Mouse (Mus musculus): ENCODE measurements around the gene Adgrb3.

DNA sequence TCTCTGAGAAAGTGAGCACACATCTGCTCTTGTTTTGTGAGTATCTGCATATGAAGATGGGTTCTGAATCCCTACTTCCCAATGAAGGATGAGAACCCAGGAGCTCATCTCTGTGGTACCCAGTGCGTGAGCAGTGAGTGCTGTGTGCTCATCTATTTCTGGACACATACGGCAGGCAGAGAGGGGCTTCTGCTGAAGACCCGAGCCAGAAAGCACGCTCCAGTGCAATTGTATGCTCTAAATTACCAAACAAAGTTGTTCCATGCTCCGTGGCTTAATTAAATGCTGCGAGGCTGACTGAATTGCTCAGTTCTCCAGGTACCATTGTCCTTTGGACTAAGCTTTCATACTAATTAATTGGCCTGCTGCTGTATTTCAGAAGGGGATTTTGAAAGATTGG is 648.9 kb downstream of the Adgrb3 start:
- no peak for TF ChIP-seq CTCF (IDR thresholded peaks at IDR 0.05; ENCODE audit: extremely low read depth, insufficient read depth, insufficient read length, insufficient replicate concordance)
- no peak for TF ChIP-seq POLR2A (IDR thresholded peaks at IDR 0.05; ENCODE audit: low read depth, low read length)
